Mouse (Mus musculus): ENCODE data around the gene Ndst4.

DNA sequence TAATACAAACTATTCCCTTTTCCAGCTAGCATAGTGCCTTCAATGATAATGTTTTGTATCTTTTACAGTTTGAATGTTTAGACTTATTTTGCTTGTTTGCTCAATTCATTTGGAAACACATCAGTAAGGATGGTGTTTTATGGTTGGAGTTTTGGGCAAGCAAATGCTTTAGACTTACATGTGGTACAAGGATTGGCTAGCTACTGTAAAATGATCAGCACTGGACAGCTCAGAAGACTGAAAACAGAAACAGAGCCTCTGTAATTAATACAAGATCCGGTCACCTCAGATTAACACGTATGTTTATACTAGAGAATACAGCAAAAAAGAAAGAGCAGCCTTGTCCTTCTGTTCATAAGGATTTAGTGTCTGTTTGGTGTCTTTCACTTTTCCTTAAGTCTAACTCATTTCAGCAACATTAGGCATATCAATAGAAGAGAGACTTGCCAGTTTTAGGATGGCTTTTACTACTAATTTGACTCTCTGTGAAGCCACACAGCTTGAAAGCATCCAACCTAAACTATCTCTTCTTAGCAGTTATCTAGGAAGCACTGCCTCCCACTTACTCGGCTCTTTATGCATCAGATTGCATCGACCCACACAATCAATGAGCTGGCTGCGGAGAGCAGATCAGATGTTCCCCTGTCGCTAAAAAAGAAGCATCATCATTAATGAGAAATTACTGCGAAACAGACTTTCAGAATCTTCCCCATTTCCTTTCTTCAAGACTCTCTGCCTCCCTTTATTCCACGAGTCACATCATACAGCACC, 279.8 kb downstream of the Ndst4 start:
- TF ChIP-seq GATA1 (IDR thresholded peaks at IDR 0.05; ENCODE audit: borderline replicate concordance, low read length) (no peak), FLI1 (IDR thresholded peaks at IDR 0.05; ENCODE audit: low read length) (no peak)
